Mouse (Mus musculus) embryonic facial prominence, embryonic 10.5 days (tissue): ENCODE measurements around the gene Nat9. TPM values are rescaled to one million over a fixed set of nuclear protein-coding genes. Genes with fewer than 3 reads are reported as not detected.

ENCODE experiments used
- polyA plus RNA-seq: library from polyadenylated mRNA; unstranded; fragments of >200 nt; fragmentation: Nextera tagmentation; extraction: Ambion mirVana; gene quantifications from 2 replicates; pipeline ENCODE4 v1.2.1, GENCODE M21; 2016

Gene Nat9
- polyA plus RNA-seq, 1 experiment from 2014 or later = 18.2 TPM

Other genes with a start within 250 kb of the Nat9 start
- not detected in 2 replicates for gene Cd300c, start 218.7 kb downstream of the Nat9 start, polyA plus RNA-seq
- gene Cd300ld, start 197.9 kb downstream of the Nat9 start, polyA plus RNA-seq = 0.05 and 0.13 TPM in 2 replicates
- gene Cd300c2, start 186.0 kb downstream of the Nat9 start, polyA plus RNA-seq = 0.38 and 0.87 TPM in 2 replicates
- not detected in 2 replicates for gene Cd300ld2, start 171.7 kb downstream of the Nat9 start, polyA plus RNA-seq
- not detected in 2 replicates for gene Cd300ld4, start 160.8 kb downstream of the Nat9 start, polyA plus RNA-seq
- not detected in 2 replicates for gene Cd300ld5, start 150.1 kb downstream of the Nat9 start, polyA plus RNA-seq
- not detected in 2 replicates for gene Cd300ld3, start 139.4 kb downstream of the Nat9 start, polyA plus RNA-seq
- not detected in 2 replicates for gene Cd300e, start 125.7 kb downstream of the Nat9 start, polyA plus RNA-seq
- gene Rab37, start 96.4 kb downstream of the Nat9 start, polyA plus RNA-seq = 1.2 and 2.2 TPM in 2 replicates
- gene Cd300lf, start 53.9 kb downstream of the Nat9 start, polyA plus RNA-seq = 0.19 TPM in 1 of 2 replicates, not detected in the other
- gene Slc9a3r1, start 24.5 kb downstream of the Nat9 start, polyA plus RNA-seq = 39.2 and 42.5 TPM in 2 replicates
- gene Tmem104, start 372 bp downstream of the Nat9 start, polyA plus RNA-seq = 10.1 and 10.3 TPM in 2 replicates
- gene Grin2c, start 79.4 kb upstream of the Nat9 start, polyA plus RNA-seq = 0.06 and 0.07 TPM in 2 replicates
- 17.6 and 18.1 TPM in 2 replicates for gene Fdxr, start 89.2 kb upstream of the Nat9 start, polyA plus RNA-seq
- gene Fads6, start 109.8 kb upstream of the Nat9 start, polyA plus RNA-seq = 0.27 and 0.62 TPM in 2 replicates
- gene Otop2, start 119.3 kb upstream of the Nat9 start, polyA plus RNA-seq = not detected in 2 replicates
- 0.04 TPM in 2 replicates for gene Ush1g, start 134.2 kb upstream of the Nat9 start, polyA plus RNA-seq
- not detected in 2 replicates for gene Otop3, start 146.9 kb upstream of the Nat9 start, polyA plus RNA-seq
- 8.6 and 9.6 TPM in 2 replicates for gene Hid1, start 179.9 kb upstream of the Nat9 start, polyA plus RNA-seq
- gene Cdr2l, start 194.1 kb upstream of the Nat9 start, polyA plus RNA-seq = 15.6 and 16.4 TPM in 2 replicates
- 221 and 228 TPM in 2 replicates for gene Mrpl58, start 215.9 kb upstream of the Nat9 start, polyA plus RNA-seq
- gene Atp5h, start 232.1 kb upstream of the Nat9 start, polyA plus RNA-seq = 880 and 890 TPM in 2 replicates
- gene Kctd2, start 232.3 kb upstream of the Nat9 start, polyA plus RNA-seq = 14.8 and 17.3 TPM in 2 replicates